Mouse (Mus musculus) ES-E14 (cell line): Measurements from ENCODE around the gene Ksr1. TPM values are rescaled to one million over a fixed set of nuclear protein-coding genes. Genes with fewer than 3 reads are reported as not detected.

Source experiments
- DNase-seq: peaks from one replicate; pipeline ENCODE4 v3.0.0-alpha.2; 2013; ENCODE audit warnings: low read depth, low spot score
- H3K27ac ChIP-seq: 2 replicates; pipeline ENCODE4 v1.5.1; 2012; ENCODE audit warnings: low read depth, mild to moderate bottlenecking, low read length, moderate library complexity, mixed read lengths; ENCODE audit not compliant: poor library complexity, insufficient read depth, severe bottlenecking
- H3K36me3 ChIP-seq: 2 replicates; pipeline ENCODE4 v1.6.1; 2012; ENCODE audit warnings: mild to moderate bottlenecking, low read length, moderate library complexity, mixed read lengths; ENCODE audit not compliant: control insufficient read depth, poor library complexity, insufficient read depth, severe bottlenecking
- H3K4me1 ChIP-seq, 2 experiments: fragments of 150-350 bp in 1 of 2; sonication (generic) in 1 of 2; 2 replicates each; pipeline ENCODE4 v1.6.1; 2012; ENCODE audit warnings: low read length in 2 of 2, mild to moderate bottlenecking in 1 of 2, mixed read lengths in 1 of 2; ENCODE audit not compliant: control insufficient read depth in 2 of 2, insufficient read depth in 2 of 2, poor library complexity in 1 of 2
- H3K4me3 ChIP-seq, 2 experiments: fragments of 150-350 bp in 1 of 2; sonication (generic) in 1 of 2; 2 replicates each; pipeline ENCODE4 v1.5.1; 2012; ENCODE audit warnings: low read length in 2 of 2, low read depth in 1 of 2, mild to moderate bottlenecking in 1 of 2, mixed read lengths in 1 of 2; ENCODE audit not compliant: insufficient read depth in 1 of 2, poor library complexity in 1 of 2, severe bottlenecking in 1 of 2
- H3K9ac ChIP-seq: 2 replicates; pipeline ENCODE4 v1.6.1; 2012; ENCODE audit warnings: low read depth, mild to moderate bottlenecking, low read length, mixed read lengths; ENCODE audit not compliant: poor library complexity, insufficient read depth, severe bottlenecking
- H3K9me3 ChIP-seq: fragments of 150-350 bp; sonication (generic); 2 replicates; pipeline ENCODE4 v1.6.1; 2012; ENCODE audit warnings: low read depth, mild to moderate bottlenecking, low read length; ENCODE audit not compliant: control insufficient read depth, insufficient read depth
- CHD2 ChIP-seq: IDR thresholded peaks from 2 replicates; pipeline ENCODE4 v1.6.1; 2014; ENCODE audit warnings: mild to moderate bottlenecking, low read depth, low read length, inconsistent platforms
- HCFC1 ChIP-seq: IDR thresholded peaks from 2 replicates; pipeline ENCODE4 v1.6.1; 2012; ENCODE audit warnings: low read length, inconsistent platforms, borderline replicate concordance; ENCODE audit not compliant: insufficient read depth
- MAFK ChIP-seq: IDR thresholded peaks from 2 replicates; pipeline ENCODE4 v1.6.1; 2014; ENCODE audit warnings: mild to moderate bottlenecking, low read depth, low read length, inconsistent platforms; ENCODE audit not compliant: insufficient read depth
- ZC3H11A ChIP-seq: IDR thresholded peaks from 2 replicates; pipeline ENCODE4 v1.6.1; 2012; ENCODE audit warnings: low read depth, mild to moderate bottlenecking, inconsistent platforms, low read length, borderline replicate concordance
- ZNF384 ChIP-seq: IDR thresholded peaks from 2 replicates; pipeline ENCODE4 v1.6.1; 2012; ENCODE audit warnings: low read depth, low read length, inconsistent platforms
- in situ Hi-C, 2 experiments: fragments of 600-800 bp; cut with MboI; formaldehyde crosslinking; loops; one replicate each; pipeline ENCODE4 v1.15.1; 2025; ENCODE audit warnings: low sequenced_read_pairs in 2 of 2, inconsistent platforms in 1 of 2; ENCODE audit not compliant: unreplicated experiment in 2 of 2
- total RNA-seq: library from RNA; depleted of rRNA; stranded (reverse); fragments of 300-350 nt; gene quantifications from 2 replicates; pipeline ENCODE4 v1.2.3, GENCODE M21; 2012

Ksr1 gene
- total RNA-seq, 1 experiment: 11.3 TPM

GRCm38 (mm10) chr11:79017161-79017606 lies 129.0 kb downstream of the Ksr1 start:
- Histone ChIP-seq H3K27ac (no peak overlapping the region), H3K9ac (no peak overlapping the region), H3K4me1 (peaks cover 3 to 37% of the 10 kb centered on the region in 2 experiments; a peak in 3 of 4 replicates), H3K36me3 (no peaks in the 10 kb centered on the region), H3K9me3 (no peaks in the 10 kb centered on the region), H3K4me3 (no peak overlapping the region)
- no peak for DNase-seq
- in situ Hi-C loops: no loop called here
- no peak for TF ChIP-seq HCFC1
- no peak for TF ChIP-seq ZC3H11A
- no peak for TF ChIP-seq CHD2
- no peak for TF ChIP-seq MAFK
- TF ChIP-seq ZNF384: no peak

DNA sequence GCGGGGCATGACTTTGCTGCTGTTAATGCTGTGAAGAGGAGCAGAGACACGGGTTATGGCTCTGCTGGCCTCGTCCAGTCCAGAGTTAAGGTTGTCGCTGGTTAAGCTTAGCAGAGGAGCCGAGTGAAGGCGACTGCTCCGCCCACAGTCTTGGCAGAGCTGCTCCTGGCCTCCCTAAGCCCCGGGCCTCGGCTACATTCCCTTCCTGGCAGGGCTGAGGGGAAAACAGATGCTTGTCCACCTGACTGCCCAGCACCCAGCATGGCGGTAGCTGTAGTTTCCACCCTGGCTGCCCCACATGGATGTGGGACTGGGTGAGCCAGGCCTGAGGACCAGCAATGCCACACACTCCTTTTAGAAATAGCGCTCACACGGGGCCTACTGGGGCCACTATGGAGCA lies 130.0 kb downstream of the Ksr1 start:
- H3K9me3 ChIP-seq: no peaks in the 10 kb centered on the region
- H3K36me3 ChIP-seq: no peaks in the 10 kb centered on the region
- DNase-seq: no peak
- in situ Hi-C loops: no loop called here
- peak overlapping the region; percentile 31 for H3K9ac ChIP-seq
- H3K4me3 ChIP-seq: peak overlapping the region; percentile 60 to 65; a peak in 3 of 4 replicates
- no peak for TF ChIP-seq ZNF384
- no peak for TF ChIP-seq ZC3H11A
- TF ChIP-seq HCFC1: no peak
- no peak for TF ChIP-seq MAFK
- no peak for TF ChIP-seq CHD2
- peaks cover 3 to 36% of the 10 kb centered on the region in 2 experiments; a peak in 3 of 4 replicates for H3K4me1 ChIP-seq
- H3K27ac ChIP-seq: no peak overlapping the region

DNA sequence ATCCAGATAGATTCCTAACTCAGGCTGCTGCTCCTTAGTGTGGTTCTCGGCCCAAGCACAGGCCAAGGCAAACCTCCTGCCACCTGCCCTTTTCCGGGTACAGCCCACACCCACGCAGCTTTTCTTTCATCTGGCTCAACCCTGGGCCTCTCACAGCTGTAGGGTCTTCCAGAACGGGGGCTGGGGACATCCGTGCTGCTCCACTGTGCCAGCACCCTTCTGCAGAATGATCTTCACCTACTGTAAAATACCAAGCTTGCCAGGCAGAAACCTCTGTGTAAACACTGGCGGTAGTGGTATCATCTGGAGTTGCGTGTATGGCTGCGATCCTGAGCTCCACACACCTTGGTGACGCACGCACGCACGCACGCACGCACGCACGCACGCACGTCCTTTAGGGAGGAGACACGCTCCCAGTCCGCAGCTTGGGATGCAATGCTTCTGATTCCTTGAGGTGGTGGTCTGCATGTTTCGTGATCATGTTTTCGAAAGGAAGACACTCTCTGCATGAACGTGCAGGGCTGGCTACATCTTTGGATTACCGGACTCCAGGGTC lies 130.5 kb downstream of the Ksr1 start:
- in situ Hi-C loops: no loop called here
- DNase-seq: no peak

DNA sequence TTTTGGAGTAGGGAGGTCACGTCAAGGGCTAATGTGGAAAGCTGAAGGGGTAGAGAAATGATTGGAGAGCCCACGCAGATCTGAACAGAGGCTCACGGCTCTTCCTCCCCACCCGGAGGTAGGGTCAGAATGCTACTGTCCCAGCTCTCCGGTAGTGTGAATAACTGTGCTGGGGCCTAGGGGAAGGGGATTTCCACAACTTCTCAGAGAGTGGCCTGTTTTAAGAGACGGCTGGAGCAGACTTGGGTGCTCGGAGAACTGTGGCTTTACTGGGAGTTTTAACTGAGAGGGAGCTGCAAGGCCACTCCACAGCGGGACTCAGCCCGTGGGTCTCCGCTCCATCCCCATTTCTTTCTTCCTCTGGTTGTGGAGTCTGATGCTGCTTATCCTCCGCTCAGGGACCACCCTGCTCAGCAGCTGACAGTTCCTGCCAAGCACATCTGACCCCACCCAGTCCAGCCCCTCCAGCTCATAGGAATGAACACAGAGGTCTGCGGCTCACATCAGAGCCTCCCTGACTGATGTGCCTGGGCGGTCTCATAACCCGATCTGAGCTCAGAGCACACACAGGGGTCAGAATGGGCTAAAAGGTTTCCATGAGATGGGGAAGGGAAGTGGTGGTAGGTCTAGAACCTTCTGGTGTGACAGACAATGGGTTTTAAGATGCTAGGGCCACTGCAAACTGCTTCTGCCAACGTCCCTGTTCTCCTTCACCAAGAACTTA lies 131.4 kb downstream of the Ksr1 start:
- in situ Hi-C loops: no loop called here
- Histone ChIP-seq H3K4me1 (peaks cover 3 to 24% of the 10 kb centered on the region in 2 experiments; a peak in 3 of 4 replicates), H3K9me3 (no peaks in the 10 kb centered on the region), H3K36me3 (no peaks in the 10 kb centered on the region), H3K27ac (no peak overlapping the region), H3K4me3 (peak overlapping the region; percentile 1 to 11; a peak in 2 of 4 replicates), H3K9ac (peak overlapping the region; percentile 30; the same call in 1 of the 2 replicates)
- no peak for DNase-seq
- TF ChIP-seq ZNF384: no peak
- no peak for TF ChIP-seq CHD2
- TF ChIP-seq MAFK: no peak
- TF ChIP-seq HCFC1: no peak
- TF ChIP-seq ZC3H11A: no peak

More for the DNA sequence above, 130.5 kb downstream of the Ksr1 start:
- Histone ChIP-seq H3K9ac (peak overlapping the region; percentile 80), H3K36me3 (no peaks in the 10 kb centered on the region), H3K27ac (peak overlapping the region; percentile 22; the same call in 1 of the 2 replicates), H3K4me3 (peak overlapping the region; percentile 60 to 65), H3K9me3 (no peaks in the 10 kb centered on the region), H3K4me1 (peaks cover 3 to 31% of the 10 kb centered on the region in 2 experiments; a peak in 3 of 4 replicates)
- TF ChIP-seq HCFC1 (no peak), CHD2 (no peak), ZC3H11A (no peak), ZNF384 (no peak), MAFK (no peak)
